Mouse (Mus musculus) hematopoietic stem cell, adult 5-6 weeks (primary cell): Measurements from ENCODE around the gene Myh6. TPM values are rescaled to one million over a fixed set of nuclear protein-coding genes. Genes with fewer than 3 reads are reported as not detected.

Experiments used
- ATAC-seq, 2 experiments: fragments of 125-278 bp in 1 of 2; replicated peaks in 1 of 2; 2 replicates each; pipeline ENCODE4 v1.8.0; 2016 to 2017; ENCODE audit warnings: inconsistent platforms in 2 of 2, mild to moderate bottlenecking in 2 of 2, moderate number of reproducible peaks in 2 of 2, low read depth in 1 of 2, moderate TSS enrichment in 1 of 2; ENCODE audit not compliant: low FRiP score in 2 of 2, poor library complexity in 2 of 2, severe bottlenecking in 2 of 2, insufficient read depth in 1 of 2, low TSS enrichment in 1 of 2
- total RNA-seq: library from RNA; stranded (forward); fragments of 172-1452, 232-1000 nt; gene quantifications from 2 replicates; pipeline ENCODE4 v1.2.3, GENCODE M21; 2017

Myh6 gene
- total RNA-seq, 1 experiment from 2014 or later, result not detected

DNA sequence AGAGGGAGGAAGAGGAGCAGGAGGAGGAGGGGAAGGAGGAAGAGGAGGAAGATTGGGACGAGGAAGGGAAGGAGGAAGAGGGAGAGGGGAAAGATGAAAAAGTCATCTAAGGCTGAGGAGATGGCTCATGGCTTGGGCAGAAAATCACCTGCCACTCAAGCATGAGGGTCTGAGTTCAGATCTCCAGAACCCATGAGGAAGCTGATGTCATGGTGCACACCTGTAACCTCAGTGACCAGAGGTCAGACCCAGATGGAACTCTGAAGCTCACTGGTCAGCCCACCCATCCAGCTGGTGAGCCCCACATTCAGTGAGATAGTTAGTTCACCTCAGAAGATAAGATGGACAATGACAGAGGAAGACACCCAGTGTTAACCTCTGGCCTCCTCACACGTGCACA, 21.8 kb downstream of the Myh6 start:
- ATAC-seq, result no peak

GRCm38 (mm10) chr14:54943971-54944370, 22.8 kb downstream of the Myh6 start:
- no peak for ATAC-seq

DNA sequence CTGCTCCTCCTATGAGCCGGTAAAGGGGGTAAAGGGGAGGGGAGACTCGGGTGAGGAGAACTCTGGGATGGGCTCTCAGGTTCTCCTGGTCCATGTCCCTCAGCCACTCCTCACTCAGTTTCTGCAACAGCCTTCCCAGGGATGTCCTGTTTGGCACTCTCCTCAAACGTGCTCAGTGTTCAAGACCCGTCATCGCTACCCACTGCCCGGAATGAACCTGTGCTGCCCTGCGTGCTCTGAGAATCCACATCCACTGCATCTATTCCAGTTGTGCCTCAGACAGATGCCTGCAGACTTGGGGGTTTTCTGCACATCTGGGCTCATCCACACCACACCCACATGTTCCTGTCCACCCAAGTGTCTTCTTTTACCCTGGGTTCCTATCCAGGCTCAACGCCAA, 24.2 kb downstream of the Myh6 start:
- ATAC-seq, result no peak

DNA sequence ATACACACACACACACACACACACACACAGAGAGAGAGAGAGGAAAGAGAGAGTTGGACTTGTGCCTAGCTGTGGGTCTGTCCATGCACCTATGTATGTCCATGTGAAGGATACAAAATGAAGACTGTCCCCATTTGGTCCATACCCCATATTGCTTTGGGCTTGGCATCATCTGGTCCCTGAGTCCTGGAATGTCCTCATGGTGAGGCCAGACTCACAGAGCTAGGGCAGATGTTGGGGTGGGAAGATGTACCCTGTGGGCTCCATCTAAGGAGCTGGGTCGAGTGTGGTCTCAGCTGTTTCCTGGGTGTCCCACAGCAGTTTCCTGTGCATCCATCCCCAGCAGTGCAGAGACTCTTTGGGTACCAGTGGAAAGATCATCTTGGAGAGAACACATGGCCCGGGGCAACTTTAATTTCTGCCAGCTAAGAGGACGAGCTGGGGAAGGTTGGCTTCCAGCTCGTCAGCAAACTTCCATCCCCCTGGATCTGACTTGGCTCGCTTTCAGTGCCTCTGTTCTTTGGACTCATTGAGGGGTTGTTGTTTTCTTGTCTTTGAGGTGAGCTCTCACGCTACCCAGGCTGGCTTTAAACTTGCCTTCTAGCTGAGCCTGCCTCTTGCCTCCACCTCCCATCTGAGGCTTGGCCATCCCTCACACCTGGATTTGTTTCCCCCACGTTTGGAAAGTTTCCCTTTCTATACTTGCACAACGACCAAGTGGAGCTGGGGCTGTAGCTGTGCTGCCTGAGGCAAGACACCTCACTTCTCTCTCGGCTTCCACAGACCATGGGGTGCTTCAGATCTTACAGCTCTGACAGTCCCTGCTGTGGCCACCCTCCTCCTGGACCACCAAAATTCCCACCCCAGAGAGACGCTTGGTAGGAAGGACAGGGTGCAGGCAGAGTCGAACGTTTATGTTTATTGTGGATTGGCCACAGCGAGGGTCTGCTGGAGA, 25.4 kb downstream of the Myh6 start:
- no peak for ATAC-seq

DNA sequence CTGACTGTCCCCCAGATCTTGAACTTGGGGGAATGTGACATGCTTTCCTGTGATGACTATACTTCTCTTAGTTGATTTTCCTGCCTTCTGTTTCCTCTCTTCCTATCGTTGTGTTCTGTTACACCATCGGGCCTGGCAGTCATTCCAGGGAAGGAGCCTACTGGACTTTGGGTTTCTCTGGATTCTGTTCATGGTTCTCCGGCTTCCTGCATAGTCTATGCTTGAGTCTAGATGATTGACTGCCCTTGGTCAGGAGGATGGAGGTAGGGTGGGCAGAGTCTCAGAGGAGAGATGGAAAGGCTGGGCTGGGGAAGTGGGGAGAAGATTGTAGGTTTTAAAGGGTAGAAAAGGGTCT, 26.6 kb downstream of the Myh6 start:
- no peak for ATAC-seq

DNA sequence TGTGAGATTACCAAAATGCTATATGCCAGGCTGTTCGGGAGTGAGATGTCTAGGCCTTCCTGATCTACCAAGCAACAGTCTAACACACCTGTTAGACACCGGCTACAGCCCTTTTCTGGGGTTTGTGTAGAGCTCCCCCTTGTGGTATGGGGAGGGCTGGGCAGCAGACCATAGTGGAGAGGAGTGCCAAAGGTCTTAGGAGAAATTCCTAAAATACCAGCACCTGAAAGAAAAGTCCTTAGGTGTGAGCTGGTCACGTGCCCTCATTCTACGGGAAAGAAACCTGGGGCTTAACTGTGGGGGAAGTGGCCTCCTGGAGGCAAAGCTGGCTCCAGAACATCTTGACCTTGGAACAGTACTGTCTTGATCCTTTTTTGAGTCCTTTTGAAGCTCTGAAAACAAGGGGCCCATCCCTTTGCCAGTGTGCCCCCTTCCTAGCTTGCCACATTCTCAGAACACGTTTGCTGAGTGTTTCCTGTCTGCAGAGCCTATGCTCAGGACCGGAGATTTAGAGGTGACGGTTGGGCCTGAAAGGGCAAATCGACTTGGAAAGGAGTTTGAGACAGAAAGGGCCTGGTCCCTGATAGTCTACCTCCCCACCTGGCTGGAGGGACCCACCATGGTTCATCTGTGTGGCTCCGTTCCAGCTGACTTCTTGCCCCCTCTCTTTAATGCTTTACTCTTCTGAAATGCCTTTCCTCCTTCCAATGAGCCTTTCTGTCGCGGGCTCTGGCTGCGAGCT, 27.1 kb downstream of the Myh6 start:
- peak; percentile 44 to 73; a peak in 1 of 4 replicates for ATAC-seq

GRCm38 (mm10) chr14:54938431-54939219, 28.1 kb downstream of the Myh6 start:
- no peak for ATAC-seq

GRCm38 (mm10) chr14:54937361-54938182, 29.2 kb downstream of the Myh6 start:
- no peak for ATAC-seq

GRCm38 (mm10) chr14:54936831-54937160, 29.9 kb downstream of the Myh6 start:
- ATAC-seq, result peak; percentile 57 to 66

DNA sequence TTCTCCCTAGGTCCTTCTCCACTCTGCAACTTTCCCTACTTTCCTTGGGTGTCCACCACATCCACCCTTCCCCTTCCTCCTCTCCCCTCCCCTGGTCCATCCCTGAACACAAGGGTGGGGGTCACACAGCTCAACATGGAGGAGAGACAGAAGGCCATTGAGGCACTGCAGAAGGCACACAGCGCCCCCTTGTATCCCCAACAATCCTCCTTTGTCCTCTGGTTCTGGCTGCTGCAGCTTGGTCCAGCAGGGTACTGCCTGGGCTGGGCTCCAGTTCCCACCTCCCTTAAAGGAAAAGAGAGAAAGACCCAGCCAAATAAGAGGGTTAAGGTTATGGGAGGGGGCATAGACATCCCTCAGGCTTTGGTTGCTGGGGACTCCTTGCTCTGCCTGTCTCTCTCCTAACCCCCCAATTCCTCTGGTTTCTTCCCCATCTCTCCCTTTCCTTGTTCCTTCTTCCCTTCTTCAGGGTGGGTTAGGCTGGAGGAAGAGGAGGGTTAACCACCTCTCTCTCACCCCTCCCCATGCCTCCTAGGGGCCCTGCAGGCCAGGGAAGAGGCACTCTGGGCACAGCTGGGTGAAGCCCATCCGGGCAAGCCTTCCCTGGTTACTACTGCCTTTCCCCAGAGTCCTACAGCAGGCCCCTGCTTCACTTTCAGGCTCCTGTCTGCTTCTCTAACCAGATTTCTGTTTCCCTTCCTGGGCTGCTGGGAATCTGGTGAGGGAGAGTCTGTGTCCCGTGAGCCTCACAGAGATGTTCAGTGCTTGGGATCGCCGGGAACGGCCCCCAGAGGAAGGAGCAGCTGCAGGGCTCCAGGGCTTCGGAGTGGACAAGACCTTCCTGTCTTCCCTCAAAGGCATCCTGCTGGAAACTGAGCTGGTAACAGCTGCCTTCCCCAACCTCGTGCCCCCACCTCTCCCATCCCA, 30.6 kb downstream of the Myh6 start, which contains the start of gene Cmtm5:
Gene Cmtm5 (plus strand): TSS at position 358 of the 927 bp plus-strand sequence.
- ATAC-seq, result no peak

GRCm38 (mm10) chr14:54932645-54933150, 34.0 kb downstream of the Myh6 start, which contains the start of gene Il25:
Gene Il25, plus strand, starts transcription at chr14:54932695.
- ATAC-seq, result no peak

- no peak for ATAC-seq
These were observed 36.3 kb downstream of the Myh6 start for GRCm38 (mm10) chr14:54930431-54930830.

- ATAC-seq, result no peak
These were observed 36.9 kb downstream of the Myh6 start for GRCm38 (mm10) chr14:54929801-54930200.

GRCm38 (mm10) chr14:54927296-54927695, 39.4 kb downstream of the Myh6 start:
- no peak for ATAC-seq

DNA sequence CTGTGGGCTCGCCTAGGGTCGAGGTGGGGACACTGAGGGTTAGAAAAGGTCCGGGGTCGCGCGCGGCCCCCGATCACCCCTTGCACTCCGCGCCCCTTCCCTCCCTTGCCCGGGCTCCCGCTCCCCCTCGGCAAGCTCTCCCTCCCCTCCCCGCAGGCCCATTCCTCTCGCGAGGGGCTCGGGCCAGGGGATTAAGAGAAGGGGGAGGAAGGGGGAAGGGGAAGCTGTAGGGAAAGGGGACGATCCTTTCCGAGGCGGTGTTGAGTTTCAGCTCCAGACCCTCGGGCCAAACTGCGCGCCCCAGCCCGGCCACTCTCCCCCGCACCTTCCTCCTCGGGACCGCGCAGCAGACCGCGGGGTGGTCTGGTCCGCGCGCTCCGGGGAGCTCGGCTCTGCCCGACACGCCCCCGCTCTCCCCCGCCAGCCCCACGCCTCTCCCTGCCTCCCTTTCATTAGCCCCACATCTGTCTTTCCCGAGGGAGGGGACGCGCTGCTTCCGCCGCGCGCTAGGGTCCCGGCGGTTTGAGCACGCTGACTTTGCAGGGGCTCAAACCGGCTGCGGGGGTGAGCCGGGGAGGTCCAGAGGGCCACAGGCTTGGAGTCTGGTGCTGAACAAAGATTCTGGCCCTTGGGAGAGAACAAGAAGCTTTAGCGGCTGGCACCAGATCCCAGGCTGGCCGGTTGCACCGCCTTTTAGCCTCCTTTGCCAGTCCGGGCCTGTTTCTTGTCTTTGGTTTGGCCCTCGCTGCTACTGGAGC, 40.1 kb downstream of the Myh6 start:
- no peak for ATAC-seq
